Mouse (Mus musculus) left cerebral cortex, postnatal 4 days (tissue): ENCODE measurements at regions not wholly inside any gene's neighbourhood (a gene's known extent, or its start where the extent isn't known, plus 50 kb on each side); places are given as distances from the start of the nearest gene placed in this dataset.
"Not testable (repeated sequence)": the region's sequence is repeated elsewhere in the genome, so short reads cannot be mapped to it uniquely, and the experiment has no call there.

Source experiments
- DNase-seq: peaks from one replicate; pipeline ENCODE4 v3.0.0-alpha.2; 2022
- intact Hi-C: fragments of 180-260 bp; cut with DNase I; formaldehyde crosslinking; loops from one replicate; pipeline ENCODE4 v1.15.1; 2025

DNA sequence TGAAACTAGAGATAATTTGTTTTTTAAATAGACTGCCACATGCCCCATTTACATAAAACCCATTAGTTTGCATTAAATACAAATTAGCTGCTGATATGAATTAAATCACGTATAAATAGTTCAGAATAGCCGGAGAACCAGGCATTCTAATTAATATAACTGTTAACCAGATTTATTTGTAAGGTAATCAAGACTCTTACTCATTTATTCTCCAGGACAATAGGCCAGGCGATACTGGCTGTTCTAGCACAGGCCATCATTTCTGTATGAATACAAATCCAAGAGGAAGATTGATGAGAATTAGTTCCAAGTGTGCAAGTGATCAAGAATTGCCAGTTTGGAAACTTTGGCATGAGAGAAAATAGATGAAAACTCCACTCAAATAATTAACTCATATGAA is 746.1 kb downstream of the Efna5 start:
- no peak for DNase-seq
- intact Hi-C loops, result no loop called here

- intact Hi-C loops, DNase-seq: not testable (repeated sequence)
Observed at GRCm38 (mm10) chr17:62111703-62112102, 769.4 kb downstream of the Efna5 start.

GRCm38 (mm10) chr17:62109052-62109451 is 772.1 kb downstream of the Efna5 start:
- no peak for DNase-seq
- intact Hi-C loops, result no loop called here

GRCm38 (mm10) chr17:62083281-62083680 is 797.8 kb downstream of the Efna5 start:
- DNase-seq, result no peak
- intact Hi-C loops, result no loop called here

GRCm38 (mm10) chr17:62077604-62078003 is 803.5 kb downstream of the Efna5 start:
- DNase-seq, result no peak
- intact Hi-C loops, result no loop called here

DNA sequence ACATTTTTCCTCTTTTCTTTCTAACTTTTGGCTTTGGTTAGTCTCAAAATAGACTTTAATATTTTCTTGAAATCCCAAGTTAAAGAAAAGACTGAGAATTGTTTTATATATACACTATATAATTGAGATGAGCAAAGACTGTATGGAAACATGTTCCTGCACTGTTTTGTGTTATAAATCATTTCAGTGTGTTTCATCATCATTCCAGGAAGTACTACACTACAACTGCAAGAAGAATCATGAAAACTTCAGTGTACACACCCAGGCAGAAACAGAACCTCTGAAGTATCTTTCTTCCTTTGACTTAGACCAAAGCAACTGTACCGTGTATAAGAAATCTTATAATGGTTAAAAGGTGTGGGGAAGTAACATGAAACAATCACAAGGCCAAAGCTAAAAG is 816.2 kb downstream of the Efna5 start:
- DNase-seq, result no peak
- intact Hi-C loops, result no loop called here

DNA sequence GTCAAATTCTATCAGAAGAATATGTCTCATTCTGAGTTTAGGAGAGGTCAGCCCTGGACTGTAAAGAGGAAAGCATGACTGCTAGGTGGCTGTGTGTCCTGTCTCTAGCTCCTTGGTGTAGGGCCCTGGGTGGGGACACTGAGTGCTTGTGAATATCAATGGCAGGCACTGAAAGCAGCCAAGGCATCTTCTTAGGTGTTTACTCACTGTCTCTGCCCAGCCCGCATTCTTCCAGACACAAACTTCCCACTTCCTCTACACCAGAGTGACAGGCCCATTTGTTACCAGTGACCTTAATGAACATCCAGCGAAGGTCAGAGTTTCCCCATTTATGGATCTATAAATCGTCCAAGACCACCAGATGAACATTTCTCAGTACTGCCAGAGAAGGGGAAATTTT is 823.1 kb downstream of the Efna5 start:
- intact Hi-C loops, result no loop called here
- no peak for DNase-seq

DNA sequence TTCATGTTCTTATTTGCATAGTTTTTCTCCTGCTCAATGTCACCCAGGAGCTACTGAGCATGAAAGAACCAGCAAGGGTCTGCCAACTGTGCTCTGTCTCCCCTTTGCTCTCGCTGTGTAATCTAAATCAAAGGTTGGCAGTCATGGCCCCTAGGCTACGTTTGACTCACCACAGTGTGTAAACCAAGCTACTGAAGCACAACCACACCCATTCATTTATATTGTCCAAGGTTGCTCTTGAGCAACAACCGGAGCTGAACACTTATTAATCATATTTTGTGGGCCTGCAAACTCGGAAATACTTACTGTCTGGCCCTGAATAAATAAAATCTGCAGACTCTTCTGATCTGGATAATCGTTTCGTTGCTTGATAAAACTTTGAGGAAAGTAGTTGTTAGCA is 826.3 kb downstream of the Efna5 start:
- intact Hi-C loops, result no loop called here
- no peak for DNase-seq

GRCm38 (mm10) chr17:62048989-62049388 is 832.1 kb downstream of the Efna5 start:
- no peak for DNase-seq
- intact Hi-C loops, result no loop called here

GRCm38 (mm10) chr17:62030614-62031013 is 850.5 kb downstream of the Efna5 start:
- intact Hi-C loops, result no loop called here
- no peak for DNase-seq
